Mouse (Mus musculus): ENCODE data around the gene Prpf38b. TPM values are rescaled to one million over a fixed set of nuclear protein-coding genes. Genes with fewer than 3 reads are reported as not detected.
A peak's percentile ranks its signal among the peaks of the same experiment; 100 is the strongest.
"Not testable (repeated sequence)": the region's sequence is repeated elsewhere in the genome, so short reads cannot be mapped to it uniquely, and the experiment has no call there.

Gene Prpf38b
- total RNA-seq, 2 experiments from 2014 or later: 43.9 to 53.2 TPM

GRCm38 (mm10) chr3:108898640-108899039, 12.9 kb downstream of the Prpf38b start:
- DNase-seq (ENCODE audit: extremely low spot score in 1 of 2, low spot score in 2 of 2): no peak
- no peak overlapping the region for H3K4me3 ChIP-seq
- intact Hi-C loops (cut with DNase I): no loop called here
- no peak overlapping the region for H3K27ac ChIP-seq
- TF ChIP-seq CTCF (IDR thresholded peaks at IDR 0.05): no peak

GRCm38 (mm10) chr3:108892914-108893313, 18.6 kb downstream of the Prpf38b start:
- intact Hi-C loops (cut with DNase I): no loop called here
- H3K4me3 ChIP-seq: no peak overlapping the region
- no peak for TF ChIP-seq CTCF (IDR thresholded peaks at IDR 0.05)
- DNase-seq (ENCODE audit: extremely low spot score in 1 of 2, low spot score in 2 of 2): no peak
- H3K27ac ChIP-seq: no peak overlapping the region

- no peak overlapping the region for H3K4me3 ChIP-seq
- intact Hi-C loops (cut with DNase I): no loop called here
- DNase-seq (ENCODE audit: extremely low spot score in 1 of 2, low spot score in 2 of 2): no peak
- H3K27ac ChIP-seq: no peak overlapping the region
- TF ChIP-seq CTCF (IDR thresholded peaks at IDR 0.05): no peak
Measured at GRCm38 (mm10) chr3:108892080-108892479, 19.4 kb downstream of the Prpf38b start.

GRCm38 (mm10) chr3:108889908-108890307, 21.6 kb downstream of the Prpf38b start, which contains the start of gene Fndc7:
Fndc7 (minus strand) TSS chr3:108890008.
- H3K4me3 ChIP-seq: no peak within 1 kb of the TSS
- intact Hi-C loops (cut with DNase I): no loop called here
- no peak within 1 kb of the TSS for H3K27ac ChIP-seq
- TF ChIP-seq CTCF (IDR thresholded peaks at IDR 0.05): no peak
- no peak for DNase-seq (ENCODE audit: extremely low spot score in 1 of 2, low spot score in 2 of 2)

GRCm38 (mm10) chr3:108887618-108887975, 23.9 kb downstream of the Prpf38b start:
- H3K4me3 ChIP-seq: no peak overlapping the region
- intact Hi-C loops (cut with DNase I): no loop called here
- no peak for TF ChIP-seq CTCF (IDR thresholded peaks at IDR 0.05)
- no peak overlapping the region for H3K27ac ChIP-seq
- DNase-seq (ENCODE audit: extremely low spot score in 1 of 2, low spot score in 2 of 2): no peak

GRCm38 (mm10) chr3:108886934-108887617, 24.5 kb downstream of the Prpf38b start:
- H3K4me3 ChIP-seq: no peak overlapping the region
- H3K27ac ChIP-seq: no peak overlapping the region
- intact Hi-C loops (cut with DNase I): no loop called here
- no peak for DNase-seq (ENCODE audit: extremely low spot score in 1 of 2, low spot score in 2 of 2)
- no peak for TF ChIP-seq CTCF (IDR thresholded peaks at IDR 0.05)

GRCm38 (mm10) chr3:108885686-108886530, 25.6 kb downstream of the Prpf38b start:
- H3K27ac ChIP-seq: no peak overlapping the region
- intact Hi-C loops (cut with DNase I): no loop called here
- H3K4me3 ChIP-seq: no peak overlapping the region
- no peak for DNase-seq (ENCODE audit: extremely low spot score in 1 of 2, low spot score in 2 of 2)
- TF ChIP-seq CTCF (IDR thresholded peaks at IDR 0.05): no peak

- no peak for DNase-seq (ENCODE audit: extremely low spot score in 1 of 2, low spot score in 2 of 2)
- no peak for TF ChIP-seq CTCF (IDR thresholded peaks at IDR 0.05)
- Histone ChIP-seq H3K27ac (no peak overlapping the region), H3K4me3 (no peak overlapping the region)
- intact Hi-C loops (cut with DNase I): no loop called here
Measured at GRCm38 (mm10) chr3:108884706-108885289, 26.7 kb downstream of the Prpf38b start.

GRCm38 (mm10) chr3:108883067-108883466, 28.5 kb downstream of the Prpf38b start:
- TF ChIP-seq CTCF (IDR thresholded peaks at IDR 0.05): no peak
- Histone ChIP-seq H3K27ac (no peak overlapping the region; the same call in 1 of the 2 replicates), H3K4me3 (no peak overlapping the region)
- no peak for DNase-seq (ENCODE audit: extremely low spot score in 1 of 2, low spot score in 2 of 2)
- intact Hi-C loops (cut with DNase I): no loop called here

GRCm38 (mm10) chr3:108881873-108882272, 29.7 kb downstream of the Prpf38b start:
- H3K27ac ChIP-seq; DNase-seq (ENCODE audit: extremely low spot score in 1 of 2, low spot score in 2 of 2); H3K4me3 ChIP-seq: not testable (repeated sequence)
- intact Hi-C loops (cut with DNase I): loop anchor here (1.0 kb wide), 1 partner anchor 27 kb away; no protein-coding TSS in a partner anchor

GRCm38 (mm10) chr3:108880544-108881507, 30.7 kb downstream of the Prpf38b start:
- Histone ChIP-seq H3K4me3 (no peak overlapping the region), H3K27ac (peak overlapping the region; percentile 50; the same call in 1 of the 2 replicates)
- intact Hi-C loops (cut with DNase I): no loop called here
- DNase-seq (ENCODE audit: extremely low spot score in 1 of 2, low spot score in 2 of 2): peak; percentile 28 to 40
- TF ChIP-seq CTCF (IDR thresholded peaks at IDR 0.05): no peak

Data from left cerebral cortex, adult 2 months (tissue).